Mouse (Mus musculus): ENCODE data around the gene Map7d1. TPM values are rescaled to one million over a fixed set of nuclear protein-coding genes. Genes with fewer than 3 reads are reported as not detected.

Map7d1 gene
- polyA plus RNA-seq, 1 experiment: 47.3 TPM

DNA sequence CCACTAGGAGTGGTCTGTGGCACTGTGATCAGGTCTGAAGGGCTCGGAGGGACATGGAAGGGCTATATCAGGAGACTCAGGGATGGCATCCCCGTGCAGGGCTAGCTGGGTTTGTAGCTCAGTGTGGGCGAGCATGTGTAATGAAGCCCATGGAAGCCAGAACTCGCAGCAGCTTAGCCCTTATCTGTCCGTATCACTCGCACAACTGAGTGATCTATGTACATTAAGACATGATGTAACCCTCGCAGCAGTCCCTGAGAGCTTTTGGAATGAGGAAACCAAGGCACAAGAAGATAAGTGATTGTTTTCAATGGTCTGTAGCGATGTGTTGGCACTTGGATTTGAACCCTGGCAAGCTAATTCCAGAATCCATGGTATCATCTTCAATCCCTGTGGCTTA is 27.4 kb upstream of the Map7d1 start:
- Histone ChIP-seq H3K4me3 (ENCODE audit: low read depth, low read length) (no peak overlapping the region), H3K36me3 (ENCODE audit: control insufficient read depth, insufficient read depth, low read length) (no peaks in the 10 kb centered on the region), H3K4me1 (ENCODE audit: control insufficient read depth, insufficient read depth, insufficient read length, low read length) (peaks cover 3% of the 10 kb centered on the region; the same call in 1 of the 2 replicates), H3K27me3 (ENCODE audit: control insufficient read depth, insufficient read depth, low read length) (peaks cover 33% of the 10 kb centered on the region), H3K27ac (ENCODE audit: insufficient read depth, low read depth, low read length) (no peak overlapping the region)
- TF ChIP-seq CTCF (IDR thresholded peaks at IDR 0.05; ENCODE audit: extremely low read depth, insufficient read length, insufficient replicate concordance, low read depth, low read length): no peak
- WGBS: 71% methylated on average over 8 of the region's 8 CpGs

DNA sequence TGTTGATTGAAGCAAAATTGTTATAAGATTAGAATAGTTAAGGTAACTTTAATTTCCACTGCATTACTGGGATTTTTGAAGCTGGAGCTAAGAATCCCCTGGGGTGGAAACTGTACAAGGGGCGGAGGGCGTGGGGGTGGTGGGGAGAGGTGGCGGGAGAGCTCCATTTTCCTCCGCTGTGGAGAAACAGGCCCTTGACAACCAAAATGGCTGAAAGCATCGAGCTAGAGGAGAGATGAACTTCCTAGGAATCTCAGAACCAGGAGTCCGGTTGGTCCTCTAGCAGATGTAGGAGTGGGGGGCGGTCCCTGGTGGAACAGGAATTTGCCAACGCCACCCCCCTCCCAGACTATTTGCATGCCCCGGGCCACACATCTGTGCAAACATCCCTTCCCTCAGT is 25.6 kb upstream of the Map7d1 start:
- no peaks in the 10 kb centered on the region for H3K36me3 ChIP-seq (ENCODE audit: control insufficient read depth, insufficient read depth, low read length)
- no peak overlapping the region for H3K27ac ChIP-seq (ENCODE audit: insufficient read depth, low read depth, low read length)
- peaks cover 15% of the 10 kb centered on the region for H3K27me3 ChIP-seq (ENCODE audit: control insufficient read depth, insufficient read depth, low read length)
- 59% methylated on average over 9 of the region's 9 CpGs for WGBS
- H3K4me1 ChIP-seq (ENCODE audit: control insufficient read depth, insufficient read depth, insufficient read length, low read length): peaks cover 3% of the 10 kb centered on the region; the same call in 1 of the 2 replicates
- no peak overlapping the region for H3K4me3 ChIP-seq (ENCODE audit: low read depth, low read length)
- TF ChIP-seq CTCF (IDR thresholded peaks at IDR 0.05; ENCODE audit: extremely low read depth, insufficient read length, insufficient replicate concordance, low read depth, low read length) (no peak), POLR2A (IDR thresholded peaks at IDR 0.05; ENCODE audit: low read depth, low read length) (no peak)

GRCm38 (mm10) chr4:126278961-126279360 is 22.8 kb upstream of the Map7d1 start:
- H3K36me3 ChIP-seq (ENCODE audit: control insufficient read depth, insufficient read depth, low read length): peaks cover 14% of the 10 kb centered on the region
- H3K4me3 ChIP-seq (ENCODE audit: low read depth, low read length): no peak overlapping the region
- WGBS: 81% methylated on average over 9 of the region's 9 CpGs
- peaks cover 3% of the 10 kb centered on the region; the same call in 1 of the 2 replicates for H3K27me3 ChIP-seq (ENCODE audit: control insufficient read depth, insufficient read depth, low read length)
- no peak overlapping the region for H3K27ac ChIP-seq (ENCODE audit: insufficient read depth, low read depth, low read length)
- H3K4me1 ChIP-seq (ENCODE audit: control insufficient read depth, insufficient read depth, insufficient read length, low read length): no peaks in the 10 kb centered on the region
- TF ChIP-seq CTCF (IDR thresholded peaks at IDR 0.05; ENCODE audit: extremely low read depth, insufficient read length, insufficient replicate concordance, low read depth, low read length): no peak
- TF ChIP-seq POLR2A (IDR thresholded peaks at IDR 0.05; ENCODE audit: low read depth, low read length): no peak

- Histone ChIP-seq H3K27me3 (ENCODE audit: control insufficient read depth, insufficient read depth, low read length) (0 out of 2 replicates have a peak, but pooled peaks cover 3% of the 10 kb centered on the region), H3K36me3 (ENCODE audit: control insufficient read depth, insufficient read depth, low read length) (peaks cover 18% of the 10 kb centered on the region), H3K27ac (ENCODE audit: insufficient read depth, low read depth, low read length) (no peak overlapping the region), H3K4me3 (ENCODE audit: low read depth, low read length) (no peak overlapping the region), H3K4me1 (ENCODE audit: control insufficient read depth, insufficient read depth, insufficient read length, low read length) (no peaks in the 10 kb centered on the region)
- TF ChIP-seq POLR2A (IDR thresholded peaks at IDR 0.05; ENCODE audit: low read depth, low read length): no peak
- WGBS: 70% methylated on average over 9 of the region's 9 CpGs
Measured at GRCm38 (mm10) chr4:126278565-126278915, 22.4 kb upstream of the Map7d1 start.

DNA sequence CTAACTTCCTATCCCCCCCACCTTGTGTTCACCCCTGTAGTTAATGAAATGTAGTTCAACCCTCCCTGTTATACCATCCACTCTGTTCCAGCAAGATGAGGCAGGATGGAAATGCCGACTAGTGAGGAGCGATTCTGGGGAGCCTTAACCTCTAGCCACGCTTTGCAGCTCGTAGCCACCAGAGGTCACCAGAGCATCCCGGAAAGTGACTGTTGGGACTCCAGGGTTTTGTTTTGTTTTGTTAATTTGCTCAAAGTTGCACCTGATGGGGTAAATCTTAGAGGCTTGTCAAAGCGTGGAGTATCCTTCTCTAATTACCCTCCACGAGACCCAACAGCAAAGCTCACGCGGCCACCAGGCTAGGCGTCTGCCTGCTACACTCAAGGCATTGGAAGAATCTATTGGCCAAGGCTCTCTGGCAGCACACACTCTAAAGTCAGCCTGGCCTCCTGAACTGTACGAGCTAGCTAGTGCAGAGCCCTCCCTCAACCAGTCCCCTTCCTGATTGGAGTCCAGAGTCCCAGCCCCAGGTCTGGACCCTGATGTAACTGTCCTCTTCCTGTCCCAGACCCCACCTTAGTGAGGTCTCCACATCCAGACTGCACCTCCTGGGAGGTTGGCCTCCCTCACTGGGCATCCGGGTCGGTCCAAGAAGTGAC is 21.9 kb upstream of the Map7d1 start:
- H3K4me3 ChIP-seq (ENCODE audit: low read depth, low read length): no peak overlapping the region
- no peaks in the 10 kb centered on the region for H3K27me3 ChIP-seq (ENCODE audit: control insufficient read depth, insufficient read depth, low read length)
- H3K4me1 ChIP-seq (ENCODE audit: control insufficient read depth, insufficient read depth, insufficient read length, low read length): no peaks in the 10 kb centered on the region
- peaks cover 21% of the 10 kb centered on the region for H3K36me3 ChIP-seq (ENCODE audit: control insufficient read depth, insufficient read depth, low read length)
- WGBS: 17% methylated on average over 13 of the region's 13 CpGs
- no peak overlapping the region for H3K27ac ChIP-seq (ENCODE audit: insufficient read depth, low read depth, low read length)
- TF ChIP-seq POLR2A (IDR thresholded peaks at IDR 0.05; ENCODE audit: low read depth, low read length) (no peak), CTCF (IDR thresholded peaks at IDR 0.05; ENCODE audit: extremely low read depth, insufficient read length, insufficient replicate concordance, low read depth, low read length) (peak; percentile 73; the same call in 1 of the 2 replicates)

GRCm38 (mm10) chr4:126275681-126276131 is 19.6 kb upstream of the Map7d1 start:
- Histone ChIP-seq H3K27ac (ENCODE audit: insufficient read depth, low read depth, low read length) (no peak overlapping the region), H3K4me3 (ENCODE audit: low read depth, low read length) (no peak overlapping the region), H3K36me3 (ENCODE audit: control insufficient read depth, insufficient read depth, low read length) (peaks cover 26% of the 10 kb centered on the region), H3K4me1 (ENCODE audit: control insufficient read depth, insufficient read depth, insufficient read length, low read length) (no peaks in the 10 kb centered on the region), H3K27me3 (ENCODE audit: control insufficient read depth, insufficient read depth, low read length) (no peaks in the 10 kb centered on the region)
- TF ChIP-seq POLR2A (IDR thresholded peaks at IDR 0.05; ENCODE audit: low read depth, low read length) (no peak), CTCF (IDR thresholded peaks at IDR 0.05; ENCODE audit: extremely low read depth, insufficient read length, insufficient replicate concordance, low read depth, low read length) (no peak)
- 83% methylated on average over 13 of the region's 13 CpGs for WGBS

GRCm38 (mm10) chr4:126275081-126275480 is 18.9 kb upstream of the Map7d1 start:
- Histone ChIP-seq H3K27me3 (ENCODE audit: control insufficient read depth, insufficient read depth, low read length) (no peaks in the 10 kb centered on the region), H3K4me1 (ENCODE audit: control insufficient read depth, insufficient read depth, insufficient read length, low read length) (no peaks in the 10 kb centered on the region), H3K4me3 (ENCODE audit: low read depth, low read length) (no peak overlapping the region), H3K27ac (ENCODE audit: insufficient read depth, low read depth, low read length) (no peak overlapping the region), H3K36me3 (ENCODE audit: control insufficient read depth, insufficient read depth, low read length) (peaks cover 26% of the 10 kb centered on the region)
- TF ChIP-seq CTCF (IDR thresholded peaks at IDR 0.05; ENCODE audit: extremely low read depth, insufficient read length, insufficient replicate concordance, low read depth, low read length): no peak
- TF ChIP-seq POLR2A (IDR thresholded peaks at IDR 0.05; ENCODE audit: low read depth, low read length): no peak
- 98% methylated on average over 4 of the region's 4 CpGs for WGBS

All from small intestine, adult 2 months (tissue).